ENCODE assay signal across 8 mouse cellular contexts in genomic region chr9:85328259-85328658, GRCm38 (mm10). TPM values are rescaled to one million over a fixed set of nuclear protein-coding genes. Genes with fewer than 3 reads are reported as not detected.
DNase-seq lines count a peak whose midpoint lies in the region; ATAC-seq and TF ChIP-seq lines count a peak whose summit lies in the region.

No protein-coding gene starts in this region.

- ATAC-seq in embryonic facial prominence, embryonic 14.5 days (ENCODE audit: low read depth), result peak; percentile 38
- peak; percentile 38; the same call in 1 of the 2 replicates for ATAC-seq in limb, embryonic 13.5 days (ENCODE audit: low FRiP score, low read depth)
- ATAC-seq in midbrain, embryonic 15.5 days (replicated peaks), result peak; percentile 64

- peak overlapping the region; percentile 89 for H3K4me2 ChIP-seq in embryonic facial prominence, embryonic 14.5 days (ENCODE audit: low read depth, low read length)
- peak overlapping the region; percentile 86 for H3K4me2 ChIP-seq in limb, embryonic 13.5 days (replicated peaks)
- H3K4me2 ChIP-seq in midbrain, embryonic 15.5 days, result peak overlapping the region; percentile 98

- H3K9ac ChIP-seq in embryonic facial prominence, embryonic 14.5 days (ENCODE audit: low read depth, low read length), result peak overlapping the region; percentile 71
- peak overlapping the region; percentile 75 for H3K9ac ChIP-seq in limb, embryonic 13.5 days
- H3K9ac ChIP-seq in midbrain, embryonic 15.5 days, result peak overlapping the region; percentile 40

- no peaks in the 10 kb centered on the region for H3K9me3 ChIP-seq in embryonic facial prominence, embryonic 14.5 days (ENCODE audit: control insufficient read depth, low read length)
- no peaks in the 10 kb centered on the region for H3K9me3 ChIP-seq in limb, embryonic 13.5 days
- H3K9me3 ChIP-seq in midbrain, embryonic 15.5 days, result no peaks in the 10 kb centered on the region

- H3K27ac ChIP-seq in embryonic facial prominence, embryonic 14.5 days (replicated peaks; ENCODE audit: low read depth, low read length), result peak overlapping the region; percentile 85
- H3K27ac ChIP-seq in limb, embryonic 13.5 days, result peak overlapping the region; percentile 80
- peak overlapping the region; percentile 66 for H3K27ac ChIP-seq in midbrain, embryonic 15.5 days
- peak overlapping the region; percentile 94 for H3K27ac ChIP-seq in spleen, adult 2 months (ENCODE audit: insufficient read depth, low read length)

- no peaks in the 10 kb centered on the region for H3K36me3 ChIP-seq in embryonic facial prominence, embryonic 14.5 days (ENCODE audit: control insufficient read depth, insufficient read depth, low read length)
- no peaks in the 10 kb centered on the region for H3K36me3 ChIP-seq in limb, embryonic 13.5 days
- no peaks in the 10 kb centered on the region for H3K36me3 ChIP-seq in midbrain, embryonic 15.5 days (replicated peaks)
- H3K36me3 ChIP-seq in spleen, adult 2 months (ENCODE audit: control insufficient read depth, insufficient read depth, low read length), result peaks cover 2% of the 10 kb centered on the region; the same call in 1 of the 2 replicates

- peak overlapping the region; percentile 66 for H3K4me3 ChIP-seq in embryonic facial prominence, embryonic 14.5 days (ENCODE audit: low read depth, low read length)
- peak overlapping the region; percentile 67 for H3K4me3 ChIP-seq in limb, embryonic 13.5 days
- peak overlapping the region; percentile 52 for H3K4me3 ChIP-seq in midbrain, embryonic 15.5 days
- peak overlapping the region; percentile 73 for H3K4me3 ChIP-seq in spleen, adult 2 months (ENCODE audit: extremely low read depth, insufficient read depth, insufficient read length)

- TF ChIP-seq CTCF in spleen, adult 2 months (IDR thresholded peaks at IDR 0.05; ENCODE audit: extremely low read depth, insufficient read depth, insufficient read length, insufficient replicate concordance), result peak; percentile 95

- 3% methylated on average over 16 of the region's 16 CpGs for WGBS in embryonic facial prominence, embryonic 14.5 days
- 2% methylated on average over 16 of the region's 16 CpGs for whole genome bisulfite sequencing in limb, embryonic 13.5 days
- WGBS in midbrain, embryonic 15.5 days, result 1% methylated on average over 16 of the region's 16 CpGs
- 2% methylated on average over 16 of the region's 16 CpGs for WGBS in spleen, adult 2 months

- H3K27me3 ChIP-seq in embryonic facial prominence, embryonic 14.5 days (replicated peaks; ENCODE audit: control insufficient read depth, insufficient read depth, low read length), result peaks cover 12% of the 10 kb centered on the region; the same call in 1 of the 2 replicates
- H3K27me3 ChIP-seq in limb, embryonic 13.5 days, result peaks cover 37% of the 10 kb centered on the region
- H3K27me3 ChIP-seq in midbrain, embryonic 15.5 days (replicated peaks), result no peaks in the 10 kb centered on the region
- no peaks in the 10 kb centered on the region for H3K27me3 ChIP-seq in spleen, adult 2 months (ENCODE audit: control insufficient read depth, insufficient read depth, low read length)

- DNase-seq in 3134 (ENCODE audit: extremely low read depth, insufficient read length, low spot score), result peak; percentile 5
- peak; percentile 93 for DNase-seq in adrenal gland, postnatal 14 days
- peak; percentile 85 for DNase-seq in embryonic facial prominence, embryonic 14.5 days (ENCODE audit: low spot score)
- DNase-seq in heart, adult 8-10 months (ENCODE audit: low spot score), result peak; percentile 90
- DNase-seq in kidney, adult 8-10 months, result peak; percentile 69 to 91
- peak; percentile 68 to 82 for DNase-seq in spleen, adult 2 months (ENCODE audit: low read depth in 1 of 2, low spot score in 2 of 2)

- no peaks in the 10 kb centered on the region for H3K4me1 ChIP-seq in embryonic facial prominence, embryonic 14.5 days (ENCODE audit: control insufficient read depth, insufficient read depth, low read length)
- peaks cover 19% of the 10 kb centered on the region for H3K4me1 ChIP-seq in limb, embryonic 13.5 days
- peaks cover 20% of the 10 kb centered on the region for H3K4me1 ChIP-seq in midbrain, embryonic 15.5 days
- peaks cover 4% of the 10 kb centered on the region for H3K4me1 ChIP-seq in spleen, adult 2 months (ENCODE audit: control insufficient read depth, insufficient read depth, insufficient read length)

- no peak for TF ChIP-seq POLR2A in spleen, adult 2 months (IDR thresholded peaks at IDR 0.05; ENCODE audit: low read depth, low read length)

RNA-seq across cellular contexts. Expression of gene Tent5a, which starts 1.1 kb away (rescaled TPM):
- 9.7 and 14.9 TPM in 2 replicates for total RNA-seq in adrenal gland, postnatal 14 days (2021)
- polyA plus RNA-seq in embryonic facial prominence, embryonic 14.5 days (2014; fragmentation: Nextera tagmentation; extraction: Ambion mirVana), result 29.6 and 34.2 TPM in 2 replicates
- 1 to 10 TPM; 5.2 to 9.2 (median 7.7) TPM for total RNA-seq in heart, adult 8-10 months (2022)
- 17.4 and 17.6 TPM in 2 replicates for polyA plus RNA-seq in limb, embryonic 13.5 days (2015; fragmentation: Nextera tagmentation; extraction: Ambion mirVana)
- 4.5 and 5.0 TPM in 2 replicates for polyA plus RNA-seq in midbrain, embryonic 15.5 days (2015; fragmentation: Nextera tagmentation; extraction: Ambion mirVana)
- 5.4 and 6.4 TPM in 2 replicates for polyA plus RNA-seq in spleen, adult 2 months (2012; rRNA removed)

RNA-seq across cellular contexts. Expression of gene Gm11114, which starts 15.7 kb away (rescaled TPM):
- not detected in 2 replicates for total RNA-seq in adrenal gland, postnatal 14 days (2021)
- polyA plus RNA-seq in embryonic facial prominence, embryonic 14.5 days (2014; fragmentation: Nextera tagmentation; extraction: Ambion mirVana), result not detected in 2 replicates
- not detected for total RNA-seq in heart, adult 8-10 months (2022)
- polyA plus RNA-seq in limb, embryonic 13.5 days (2015; fragmentation: Nextera tagmentation; extraction: Ambion mirVana), result not detected in 2 replicates
- polyA plus RNA-seq in midbrain, embryonic 15.5 days (2015; fragmentation: Nextera tagmentation; extraction: Ambion mirVana), result not detected in 2 replicates
- polyA plus RNA-seq in spleen, adult 2 months (2012; rRNA removed), result not detected in 2 replicates

Comparison
In these comparisons a context has a peak if more than half of its experiments do, and no peak if none do; other contexts are left out.
1. Peak in every context shown above with its lines: DNase-seq, ATAC-seq, H3K4me3 ChIP-seq and H3K27ac ChIP-seq.
2. DNase-seq: peak in every context shown above with its lines; median percentile 93 in adrenal gland, postnatal 14 days; 90 in heart, adult 8-10 months; 85 in embryonic facial prominence, embryonic 14.5 days; 80 in kidney, adult 8-10 months; 75 in spleen, adult 2 months; 5 in 3134.